Mouse (Mus musculus): ENCODE data around the gene Carmil3. TPM values are rescaled to one million over a fixed set of nuclear protein-coding genes. Genes with fewer than 3 reads are reported as not detected.

Gene Carmil3
- total and polyA plus RNA-seq, 2 experiments, result 0.09 to 0.29 TPM

GRCm38 (mm10) chr14:55520451-55521361 is 30.3 kb downstream of the Carmil3 start:
- TF ChIP-seq CTCF (IDR thresholded peaks at IDR 0.05; ENCODE audit: low read depth, low read length) (no peak), POLR2A (IDR thresholded peaks at IDR 0.05; ENCODE audit: extremely low read depth, insufficient read depth, low read length) (no peak)

GRCm38 (mm10) chr14:55524062-55524461 is 33.6 kb downstream of the Carmil3 start:
- H3K9ac ChIP-seq (ENCODE audit: low read depth, low read length), result no peak overlapping the region
- no peaks in the 10 kb centered on the region for H3K79me2 ChIP-seq (ENCODE audit: control insufficient read depth, insufficient read depth, low read length)
- H3K27me3 ChIP-seq (ENCODE audit: control insufficient read depth, insufficient read depth, low read length), result peaks cover 10% of the 10 kb centered on the region
- DNase-seq (ENCODE audit: extremely low read depth, low read depth, low spot score), result no peak
- 44% methylated on average over 4 of the region's 4 CpGs for WGBS
- H3K27ac ChIP-seq (replicated peaks; ENCODE audit: insufficient read depth, low read depth, low read length), result no peak overlapping the region
- TF ChIP-seq CTCF (IDR thresholded peaks at IDR 0.05; ENCODE audit: low read depth, low read length) (no peak), POLR2A (IDR thresholded peaks at IDR 0.05; ENCODE audit: extremely low read depth, insufficient read depth, low read length) (no peak)
- no peak overlapping the region for H3K4me3 ChIP-seq (ENCODE audit: insufficient read depth, low read depth, low read length)
- no peaks in the 10 kb centered on the region for H3K36me3 ChIP-seq (ENCODE audit: control insufficient read depth, insufficient read depth, low read length)
- H3K4me1 ChIP-seq (ENCODE audit: control insufficient read depth, insufficient read depth, low read length), result peaks cover 7% of the 10 kb centered on the region; the same call in 1 of the 2 replicates

More at GRCm38 (mm10) chr14:55520451-55521361, 30.3 kb downstream of the Carmil3 start:
- H3K27me3 ChIP-seq (ENCODE audit: control insufficient read depth, insufficient read depth, low read length), result peaks cover 10% of the 10 kb centered on the region
- no peak for DNase-seq (ENCODE audit: extremely low read depth, low read depth, low spot score)
- H3K27ac ChIP-seq (replicated peaks; ENCODE audit: insufficient read depth, low read depth, low read length), result no peak overlapping the region
- H3K4me1 ChIP-seq (ENCODE audit: control insufficient read depth, insufficient read depth, low read length), result peaks cover 7% of the 10 kb centered on the region; the same call in 1 of the 2 replicates
- peak overlapping the region; percentile 18; the same call in 1 of the 2 replicates for H3K4me3 ChIP-seq (ENCODE audit: insufficient read depth, low read depth, low read length)
- no peak overlapping the region for H3K9ac ChIP-seq (ENCODE audit: low read depth, low read length)
- H3K36me3 ChIP-seq (ENCODE audit: control insufficient read depth, insufficient read depth, low read length), result no peaks in the 10 kb centered on the region
- WGBS, result 3% methylated on average over 61 of the region's 61 CpGs
- H3K79me2 ChIP-seq (ENCODE audit: control insufficient read depth, insufficient read depth, low read length), result no peaks in the 10 kb centered on the region

GRCm38 (mm10) chr14:55524785-55525184 is 34.3 kb downstream of the Carmil3 start, which contains the start of gene Nrl:
TSS of gene Nrl (minus strand) at chr14:55524981.
- H3K27me3 ChIP-seq (ENCODE audit: control insufficient read depth, insufficient read depth, low read length), result peaks cover 10% of the 10 kb centered on the region
- H3K4me3 ChIP-seq (ENCODE audit: insufficient read depth, low read depth, low read length), result no peak within 1 kb of the TSS
- H3K36me3 ChIP-seq (ENCODE audit: control insufficient read depth, insufficient read depth, low read length), result no peaks in the 10 kb centered on the region
- H3K9ac ChIP-seq (ENCODE audit: low read depth, low read length), result no peak within 1 kb of the TSS
- peaks cover 4% of the 10 kb centered on the region; the same call in 1 of the 2 replicates for H3K4me1 ChIP-seq (ENCODE audit: control insufficient read depth, insufficient read depth, low read length)
- H3K27ac ChIP-seq (replicated peaks; ENCODE audit: insufficient read depth, low read depth, low read length), result no peak within 1 kb of the TSS
- DNase-seq (ENCODE audit: extremely low read depth, low read depth, low spot score), result no peak
- no peaks in the 10 kb centered on the region for H3K79me2 ChIP-seq (ENCODE audit: control insufficient read depth, insufficient read depth, low read length)
- TF ChIP-seq POLR2A (IDR thresholded peaks at IDR 0.05; ENCODE audit: extremely low read depth, insufficient read depth, low read length) (no peak), CTCF (IDR thresholded peaks at IDR 0.05; ENCODE audit: low read depth, low read length) (no peak)
- WGBS, result 55% methylated on average over 8 of the region's 8 CpGs

- H3K4me3 ChIP-seq (ENCODE audit: insufficient read depth, low read depth, low read length), result no peak overlapping the region
Observed at GRCm38 (mm10) chr14:55526674-55527073, 36.2 kb downstream of the Carmil3 start.

GRCm38 (mm10) chr14:55527940-55528339 is 37.5 kb downstream of the Carmil3 start:
- no peak overlapping the region for H3K4me3 ChIP-seq (ENCODE audit: insufficient read depth, low read depth, low read length)
- no peaks in the 10 kb centered on the region for H3K4me1 ChIP-seq (ENCODE audit: control insufficient read depth, insufficient read depth, low read length)
- no peaks in the 10 kb centered on the region for H3K79me2 ChIP-seq (ENCODE audit: control insufficient read depth, insufficient read depth, low read length)
- no peaks in the 10 kb centered on the region; the same call in 1 of the 2 replicates for H3K27me3 ChIP-seq (ENCODE audit: control insufficient read depth, insufficient read depth, low read length)
- peak; percentile 86 for DNase-seq (ENCODE audit: extremely low read depth, low read depth, low spot score)
- H3K9ac ChIP-seq (ENCODE audit: low read depth, low read length), result no peak overlapping the region
- no peak overlapping the region for H3K27ac ChIP-seq (replicated peaks; ENCODE audit: insufficient read depth, low read depth, low read length)
- 15% methylated on average over 3 of the region's 3 CpGs for WGBS
- H3K36me3 ChIP-seq (ENCODE audit: control insufficient read depth, insufficient read depth, low read length), result no peaks in the 10 kb centered on the region
- TF ChIP-seq CTCF (IDR thresholded peaks at IDR 0.05; ENCODE audit: low read depth, low read length), result no peak; the same call in 1 of the 2 replicates
- TF ChIP-seq POLR2A (IDR thresholded peaks at IDR 0.05; ENCODE audit: extremely low read depth, insufficient read depth, low read length), result no peak

More at GRCm38 (mm10) chr14:55526674-55527073, 36.2 kb downstream of the Carmil3 start:
- DNase-seq (ENCODE audit: extremely low read depth, low read depth, low spot score), result no peak
- no peak for TF ChIP-seq POLR2A (IDR thresholded peaks at IDR 0.05; ENCODE audit: extremely low read depth, insufficient read depth, low read length)
- H3K4me1 ChIP-seq (ENCODE audit: control insufficient read depth, insufficient read depth, low read length), result no peaks in the 10 kb centered on the region
- no peaks in the 10 kb centered on the region for H3K79me2 ChIP-seq (ENCODE audit: control insufficient read depth, insufficient read depth, low read length)
- no peak overlapping the region for H3K9ac ChIP-seq (ENCODE audit: low read depth, low read length)
- no peak overlapping the region for H3K27ac ChIP-seq (replicated peaks; ENCODE audit: insufficient read depth, low read depth, low read length)
- H3K36me3 ChIP-seq (ENCODE audit: control insufficient read depth, insufficient read depth, low read length), result no peaks in the 10 kb centered on the region
- H3K27me3 ChIP-seq (ENCODE audit: control insufficient read depth, insufficient read depth, low read length), result no peaks in the 10 kb centered on the region; the same call in 1 of the 2 replicates
- 73% methylated on average over 2 of the region's 2 CpGs for WGBS
